Mouse (Mus musculus): ENCODE measurements around the gene Klhl29.

DNA sequence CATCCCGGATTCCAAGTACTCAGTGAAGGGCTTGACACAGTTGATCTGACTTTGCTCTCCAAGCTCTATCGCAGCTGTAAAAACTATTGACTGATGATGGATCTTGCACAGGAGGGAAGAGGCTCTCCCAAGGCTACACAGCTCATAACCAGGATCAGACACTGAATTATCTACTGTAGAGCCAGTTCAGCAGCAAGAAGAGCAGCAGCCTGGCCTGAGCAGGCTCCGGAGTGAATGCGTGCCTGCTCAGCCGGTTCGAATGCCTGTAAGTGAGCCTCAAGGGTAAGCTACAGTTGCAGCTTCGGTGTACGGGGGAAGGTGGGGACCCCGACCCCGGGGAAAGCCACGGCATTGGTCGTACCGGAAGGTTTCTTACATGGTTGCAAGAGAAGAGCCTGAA, 126.4 kb downstream of the Klhl29 start:
- TF ChIP-seq CTCF (IDR thresholded peaks at IDR 0.05; ENCODE audit: borderline replicate concordance, control insufficient read depth, extremely low read depth, insufficient read depth, low read length, poor library complexity) (no peak), POLR2A (IDR thresholded peaks at IDR 0.05; ENCODE audit: control insufficient read depth, extremely low read depth, insufficient read depth, low read length, poor library complexity) (no peak)
